Mouse (Mus musculus) ovary, postnatal 14 days (tissue): ENCODE measurements around the gene Phf1.
A peak's percentile ranks its signal among the peaks of the same experiment; 100 is the strongest.

Experiments used
- DNase-seq: peaks from one replicate; pipeline ENCODE4 v3.0.0; 2022; ENCODE audit warnings: low spot score

Gene Phf1

DNA sequence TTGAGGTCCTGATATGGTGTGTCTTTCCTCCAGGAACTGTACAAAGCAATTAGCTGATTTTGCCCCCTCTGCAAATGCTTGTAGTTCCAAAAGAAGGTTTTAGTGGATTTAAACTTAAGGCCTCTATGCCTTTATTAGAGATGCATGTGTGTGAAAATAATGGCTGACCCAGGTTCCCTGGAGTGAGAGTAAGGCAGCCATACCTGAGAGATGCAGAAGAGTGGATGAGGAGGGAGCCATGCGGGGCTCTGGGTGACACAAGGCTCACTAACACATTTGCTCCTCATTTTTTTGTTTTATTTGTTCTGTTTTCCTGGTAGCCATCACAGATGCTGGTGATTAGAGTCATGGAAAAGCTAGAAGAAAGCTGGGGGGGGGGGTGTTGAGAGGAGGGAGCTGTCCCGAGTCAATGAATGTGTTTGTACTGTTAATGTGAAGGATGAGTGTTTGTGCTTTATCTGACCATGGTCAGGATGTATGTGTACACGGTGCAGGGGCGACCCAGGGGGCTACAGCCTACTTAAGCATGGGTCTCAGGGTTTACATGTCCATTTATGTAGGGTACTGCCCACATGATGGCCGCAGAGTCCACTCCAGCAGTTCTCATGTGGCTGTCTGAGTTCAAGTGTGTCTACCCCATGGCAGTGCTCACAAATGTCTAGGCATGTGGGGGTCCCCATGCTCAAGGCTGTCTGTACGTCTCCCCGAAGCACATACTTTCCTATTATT lies 17.9 kb downstream of the Phf1 start:
- DNase-seq, result no peak

DNA sequence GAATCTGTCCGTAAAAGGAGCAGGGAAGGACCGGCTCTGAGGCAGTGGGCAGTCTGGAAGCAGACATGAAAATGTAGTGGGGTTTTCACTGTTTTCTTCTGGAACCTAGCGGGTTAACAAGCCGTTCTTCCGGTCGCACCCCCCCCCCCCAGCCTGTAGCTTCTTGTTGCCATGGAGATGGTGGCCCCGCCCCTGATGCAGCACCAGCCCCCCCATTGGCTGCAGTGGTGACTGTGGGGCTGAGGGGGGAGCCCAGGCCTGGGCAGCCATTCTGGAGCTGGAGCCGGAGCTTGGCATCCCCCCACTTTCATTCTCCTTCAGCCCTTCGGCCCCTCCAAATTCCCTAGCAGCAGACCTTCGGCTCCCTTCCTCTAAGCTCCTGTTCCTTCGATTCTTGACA lies 18.6 kb downstream of the Phf1 start:
- DNase-seq, result peak; percentile 58

DNA sequence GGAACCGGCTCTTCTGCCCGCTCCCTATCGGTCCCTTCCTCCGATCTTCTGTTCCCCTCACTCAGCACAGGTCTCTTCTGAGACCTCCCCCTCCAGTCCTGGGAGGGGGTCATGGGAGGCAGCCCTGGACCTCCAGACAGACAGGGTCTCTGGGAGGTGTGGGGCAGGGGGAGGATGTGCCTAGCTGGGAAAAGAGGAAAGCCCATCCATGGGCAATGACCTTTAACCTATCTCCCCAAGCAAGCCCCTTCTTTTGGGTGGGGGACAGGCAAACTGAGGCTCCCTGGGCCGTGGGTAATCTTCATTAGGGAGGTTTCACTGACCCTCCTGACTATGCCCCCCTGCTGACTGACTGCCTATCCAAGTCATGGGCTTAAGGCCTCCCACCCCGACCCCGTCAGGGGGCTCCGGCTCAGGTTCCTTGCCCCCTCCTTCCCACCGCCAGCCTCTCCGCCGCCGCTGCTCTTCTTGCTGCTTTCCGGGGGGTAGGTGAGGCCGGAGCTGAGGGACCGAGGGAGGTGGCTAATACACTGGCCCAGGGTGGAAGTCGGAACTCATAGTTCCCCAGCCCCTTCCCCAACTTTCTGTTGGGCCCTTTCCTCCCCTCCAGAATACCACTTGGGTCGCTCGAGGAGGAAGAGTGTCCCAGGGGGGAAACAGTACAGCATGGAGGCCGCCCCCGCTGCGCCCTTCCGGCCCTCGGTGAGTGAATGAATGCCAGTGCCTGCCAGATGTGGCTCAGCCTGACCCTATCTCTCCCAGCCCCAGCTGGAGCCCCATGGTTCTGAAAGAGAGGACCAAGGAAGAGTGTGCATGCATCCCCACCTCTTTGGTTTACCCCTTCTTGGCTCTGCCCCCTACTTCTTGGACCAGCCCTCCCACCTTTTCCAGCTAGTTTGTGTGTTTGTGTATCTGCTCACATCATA lies 19.4 kb downstream of the Phf1 start:
- no peak for DNase-seq

DNA sequence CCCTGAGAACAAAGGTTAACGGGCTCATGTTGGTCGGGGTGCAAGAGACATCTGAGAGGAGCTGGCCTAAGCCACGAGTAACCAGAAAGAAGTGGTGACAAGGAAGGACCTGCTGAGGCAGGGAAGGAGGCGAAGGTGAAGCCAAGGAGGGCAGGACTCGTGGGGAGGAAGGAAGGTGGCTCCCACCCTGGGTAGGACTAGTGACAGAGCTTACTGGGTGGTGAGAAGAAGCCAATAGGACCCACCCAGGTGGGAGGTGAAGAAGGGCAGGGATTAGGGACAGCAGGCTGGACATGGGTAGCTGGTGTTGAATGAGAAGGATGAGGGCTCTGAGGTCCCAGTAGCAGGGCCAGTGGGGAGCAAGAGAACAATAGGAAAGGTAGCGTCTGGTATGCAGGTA lies 20.3 kb downstream of the Phf1 start:
- no peak for DNase-seq

DNA sequence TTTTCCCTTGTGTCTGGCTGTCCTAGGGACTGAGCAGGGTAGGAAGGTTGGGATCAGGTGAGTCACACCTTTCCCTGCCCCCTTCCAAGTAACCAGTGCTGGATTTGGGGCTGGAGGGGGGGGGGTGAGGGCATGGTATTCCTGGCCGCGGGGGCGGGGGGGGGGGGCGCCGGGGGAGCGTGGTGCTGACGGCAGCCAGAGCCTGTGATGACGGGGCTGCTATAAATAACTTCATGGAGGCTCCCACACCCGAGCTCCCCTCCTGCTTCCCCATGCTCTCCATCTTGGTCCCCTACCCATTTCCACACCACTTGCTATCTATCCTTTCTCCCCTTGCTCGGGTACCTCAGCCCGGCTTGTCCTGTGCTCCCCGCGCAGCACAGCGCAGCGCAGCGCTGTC lies 20.9 kb downstream of the Phf1 start:
- no peak for DNase-seq

DNA sequence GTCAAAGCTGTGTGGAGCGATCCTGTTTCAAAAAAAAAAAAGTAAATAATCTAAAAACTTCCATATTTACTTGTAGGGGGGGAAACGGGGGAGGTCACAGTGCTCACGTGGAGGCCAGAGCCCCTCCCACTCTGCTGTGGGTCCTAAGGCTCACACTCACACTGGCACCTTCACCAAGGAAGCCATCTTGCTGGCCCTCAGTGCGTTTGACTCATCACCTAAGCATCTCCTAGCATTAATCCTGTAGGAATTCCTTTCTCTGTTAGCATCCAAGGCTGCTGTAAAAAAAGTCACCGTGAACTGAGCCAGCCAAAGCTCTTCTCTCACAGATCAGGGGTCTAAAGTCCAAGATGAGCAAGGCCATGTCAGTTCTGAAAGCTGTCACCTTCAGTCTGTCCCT lies 23.5 kb downstream of the Phf1 start:
- no peak for DNase-seq

DNA sequence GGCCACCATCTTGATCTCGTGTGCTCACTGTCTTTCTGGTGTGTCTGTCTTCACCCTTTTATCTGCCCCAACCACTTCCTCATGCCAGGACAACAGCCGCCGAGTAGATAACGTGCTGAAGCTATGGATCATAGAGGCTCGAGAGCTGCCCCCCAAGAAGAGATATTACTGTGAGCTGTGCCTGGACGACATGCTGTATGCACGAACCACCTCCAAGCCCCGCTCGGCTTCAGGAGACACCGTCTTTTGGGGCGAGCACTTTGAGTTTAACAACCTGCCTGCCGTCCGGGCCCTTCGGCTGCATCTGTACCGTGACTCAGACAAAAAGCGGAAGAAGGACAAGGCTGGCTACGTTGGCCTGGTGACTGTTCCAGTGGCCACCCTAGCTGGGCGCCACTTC lies 24.0 kb downstream of the Phf1 start:
- no peak for DNase-seq

DNA sequence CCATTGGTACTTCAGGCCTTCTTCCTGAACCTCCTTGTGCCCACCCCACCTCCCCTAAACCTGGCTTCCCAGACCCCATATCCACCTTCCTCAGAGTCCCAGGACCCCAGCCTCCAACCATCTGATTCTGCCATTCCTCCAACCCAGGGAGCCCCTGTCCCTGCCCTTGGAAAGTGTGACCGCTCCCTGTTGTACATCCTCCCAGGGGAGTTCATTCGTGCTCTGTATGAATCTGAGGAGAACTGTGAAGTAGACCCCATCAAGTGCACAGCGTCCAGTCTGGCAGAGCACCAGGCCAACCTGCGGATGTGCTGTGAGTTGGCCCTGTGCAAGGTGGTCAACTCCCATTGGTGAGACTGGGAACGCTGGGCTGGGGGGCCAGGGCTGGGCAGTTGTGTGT lies 25.0 kb downstream of the Phf1 start:
- DNase-seq, result no peak

DNA sequence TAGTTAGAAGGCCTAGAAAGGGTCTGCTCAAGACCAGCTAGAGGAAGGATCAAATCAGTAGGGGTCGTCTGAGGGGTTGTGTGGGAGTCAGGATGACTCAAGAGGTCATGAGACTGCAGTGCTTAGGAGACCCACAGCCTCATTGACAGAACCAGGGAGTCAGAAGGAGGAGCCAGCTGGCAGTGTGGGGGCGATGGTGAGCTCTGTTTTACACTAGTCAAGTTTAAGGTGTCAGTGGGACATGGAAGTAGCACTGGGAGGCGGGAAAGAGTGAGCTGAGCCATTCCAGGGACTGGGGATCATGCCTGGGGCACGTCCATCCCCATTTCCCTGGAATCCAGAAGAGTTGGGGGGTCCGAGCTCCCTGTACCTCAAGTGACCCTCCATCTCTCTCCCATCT lies 26.0 kb downstream of the Phf1 start:
- no peak for DNase-seq

DNA sequence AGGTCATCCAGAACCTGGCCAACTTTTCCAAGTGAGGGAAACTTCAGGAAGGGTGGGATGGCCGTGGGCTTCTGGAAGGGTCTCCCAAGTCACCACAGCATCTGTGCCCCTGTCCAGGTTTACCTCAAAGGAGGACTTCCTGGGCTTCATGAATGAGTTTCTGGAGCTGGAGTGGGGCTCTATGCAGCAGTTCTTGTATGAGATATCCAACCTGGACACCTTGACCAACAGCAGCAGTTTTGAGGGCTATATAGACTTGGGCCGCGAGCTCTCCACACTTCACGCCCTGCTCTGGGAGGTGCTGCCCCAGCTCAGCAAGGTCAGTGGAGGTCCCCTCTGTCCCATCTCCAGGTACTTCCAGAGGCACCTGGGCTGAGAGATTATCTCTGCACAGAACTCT lies 27.0 kb downstream of the Phf1 start:
- DNase-seq, result no peak

DNA sequence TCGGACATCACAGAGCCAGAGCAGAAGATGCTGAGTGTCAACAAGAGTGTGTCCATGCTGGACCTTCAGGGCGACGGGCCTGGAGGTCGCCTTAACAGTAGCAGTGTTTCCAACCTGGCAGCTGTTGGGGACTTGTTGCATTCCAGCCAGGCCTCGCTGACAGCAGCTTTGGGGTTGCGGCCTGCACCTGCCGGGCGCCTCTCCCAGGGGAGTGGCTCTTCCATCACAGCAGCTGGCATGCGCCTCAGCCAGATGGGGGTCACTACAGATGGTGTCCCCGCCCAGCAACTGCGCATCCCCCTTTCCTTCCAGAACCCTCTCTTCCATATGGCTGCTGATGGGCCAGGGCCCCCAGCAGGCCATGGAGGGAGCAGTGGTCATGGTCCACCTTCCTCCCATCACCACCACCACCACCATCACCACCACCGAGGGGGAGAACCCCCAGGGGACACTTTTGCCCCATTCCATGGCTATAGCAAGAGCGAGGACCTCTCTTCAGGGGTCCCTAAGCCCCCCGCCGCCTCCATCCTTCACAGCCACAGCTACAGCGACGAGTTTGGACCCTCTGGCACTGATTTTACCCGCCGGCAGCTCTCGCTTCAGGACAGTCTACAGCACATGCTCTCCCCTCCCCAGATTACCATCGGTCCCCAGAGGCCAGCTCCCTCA lies 28.9 kb downstream of the Phf1 start:
- no peak for DNase-seq

DNA sequence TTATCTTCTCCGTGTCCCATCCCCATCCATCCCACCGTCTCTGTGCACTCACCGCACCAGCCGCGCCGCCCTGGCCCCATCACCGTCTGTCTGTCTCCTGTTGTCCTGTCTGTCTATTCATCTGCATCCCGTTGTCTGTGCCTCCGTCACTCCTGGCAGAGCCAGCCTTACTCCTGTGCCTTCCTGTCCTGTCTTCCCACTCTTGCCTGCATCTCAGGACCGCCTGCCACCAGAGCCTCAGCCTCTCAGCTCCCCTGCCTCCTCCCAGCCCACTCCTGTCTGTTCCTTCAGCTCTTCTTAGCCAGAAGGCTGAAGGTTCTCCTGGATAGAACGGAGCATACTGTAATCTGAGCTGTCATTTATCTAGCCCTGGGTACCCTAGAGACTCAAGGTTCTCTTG lies 34.1 kb downstream of the Phf1 start:
- no peak for DNase-seq

DNA sequence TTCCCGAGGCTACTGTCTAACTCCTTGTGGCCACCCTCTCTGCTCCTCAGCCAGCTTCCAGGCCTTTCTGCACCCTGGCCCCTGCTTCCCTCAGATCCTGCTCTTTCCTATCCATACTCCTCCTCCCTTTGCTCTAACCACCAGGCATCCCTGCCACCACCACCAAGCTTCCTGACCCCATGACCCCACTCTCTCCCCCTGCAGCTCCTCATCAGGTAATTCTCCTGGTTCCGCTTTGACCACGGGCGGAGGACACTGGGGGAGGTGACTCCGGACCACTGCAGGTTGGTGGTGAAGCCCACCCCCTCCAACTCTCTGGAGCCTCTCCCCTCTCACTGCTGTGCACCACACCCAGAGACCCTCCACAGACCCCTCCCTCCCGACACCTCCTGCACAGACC lies 34.6 kb downstream of the Phf1 start:
- DNase-seq, result no peak

DNA sequence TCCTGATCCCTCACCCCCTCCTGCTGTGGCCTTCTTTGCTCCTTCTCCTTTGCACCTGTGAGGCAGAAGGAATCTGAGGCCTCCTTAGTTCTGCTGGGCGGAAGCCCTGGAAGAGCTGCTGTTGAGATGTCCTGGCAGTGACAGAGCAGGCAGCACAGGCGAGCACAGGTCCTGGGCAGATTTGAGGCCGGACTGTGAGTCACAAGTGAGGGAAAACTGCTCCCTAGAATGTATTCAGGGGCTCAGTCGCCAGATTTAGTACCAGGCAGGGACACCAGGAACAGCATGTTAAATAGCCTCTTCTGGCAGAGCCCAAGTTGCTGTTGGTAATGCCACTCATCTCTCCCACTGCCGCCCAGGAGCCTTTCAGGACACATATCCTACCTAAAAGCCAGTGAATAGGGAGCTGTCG lies 35.4 kb downstream of the Phf1 start:
- no peak for DNase-seq

DNA sequence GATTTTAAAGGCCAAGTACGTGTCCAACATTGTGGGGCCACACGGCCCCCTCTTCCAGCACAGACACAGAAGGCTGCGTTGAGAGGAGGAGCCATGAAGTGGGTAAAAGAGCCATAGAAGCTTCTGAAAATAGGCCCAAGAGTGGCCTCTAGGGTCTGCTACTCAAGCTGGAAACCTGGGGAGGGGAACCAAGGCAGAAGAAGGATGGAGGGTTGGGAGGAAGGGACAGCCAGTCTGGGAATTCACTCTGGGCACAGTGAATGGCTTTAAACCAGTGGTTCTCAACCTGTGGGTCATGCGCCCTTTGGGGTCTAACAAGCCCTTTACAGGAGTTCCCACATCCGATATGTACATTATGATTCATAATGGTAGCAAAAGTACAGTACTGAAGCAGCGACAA lies 36.4 kb downstream of the Phf1 start:
- DNase-seq, result no peak

DNA sequence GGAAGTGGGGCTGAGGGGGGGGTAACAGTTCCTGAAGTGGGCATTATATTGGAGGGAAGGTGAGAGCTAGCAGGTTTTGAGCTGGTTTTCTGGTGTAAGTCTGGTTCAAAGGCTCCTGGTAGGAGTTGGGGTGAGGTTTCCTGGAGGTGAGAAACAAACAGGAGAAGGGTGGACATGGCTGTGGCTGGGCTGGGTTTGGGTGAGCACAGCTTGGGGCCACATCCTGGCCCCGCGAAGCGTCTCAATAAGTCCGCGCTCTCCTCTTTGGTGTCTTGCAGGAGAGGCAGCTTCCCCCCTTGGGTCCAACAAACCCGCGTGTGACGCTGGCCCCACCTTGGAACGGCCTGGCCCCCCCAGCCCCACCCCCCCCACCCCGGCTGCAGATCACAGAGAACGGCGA lies 37.4 kb downstream of the Phf1 start:
- no peak for DNase-seq

DNA sequence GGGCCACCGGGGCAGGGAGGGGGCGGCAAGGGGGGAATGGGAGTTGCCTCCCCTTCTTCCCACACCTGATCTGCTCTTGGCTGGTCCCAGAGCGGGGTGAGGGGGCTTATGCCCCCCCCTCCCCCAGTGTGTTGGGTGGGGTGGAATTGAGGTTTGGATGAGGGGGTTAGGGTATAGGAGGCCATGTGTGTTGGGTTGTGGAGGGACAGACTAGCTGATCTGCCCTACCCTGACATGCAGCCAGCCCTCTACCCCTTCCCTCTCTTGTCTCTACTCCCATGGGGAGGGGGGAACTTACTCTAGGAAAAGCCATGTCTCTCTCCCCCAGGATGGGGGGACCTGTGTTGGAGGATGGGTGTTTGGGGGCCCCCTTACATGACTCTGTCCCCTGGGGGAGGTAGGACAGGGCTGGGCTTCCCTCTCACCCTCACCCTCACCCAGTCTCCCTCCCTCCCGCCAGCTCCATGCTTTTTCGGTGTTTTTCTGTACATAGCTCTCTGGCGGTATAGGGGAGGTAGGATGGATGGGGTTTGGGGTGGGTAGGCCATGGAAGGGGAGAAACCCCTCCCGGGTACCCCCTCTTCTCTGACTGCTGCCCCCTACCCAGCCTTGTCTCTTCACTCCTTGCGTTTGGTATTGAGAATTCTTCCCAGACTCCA lies 38.5 kb downstream of the Phf1 start:
- DNase-seq, result no peak

DNA sequence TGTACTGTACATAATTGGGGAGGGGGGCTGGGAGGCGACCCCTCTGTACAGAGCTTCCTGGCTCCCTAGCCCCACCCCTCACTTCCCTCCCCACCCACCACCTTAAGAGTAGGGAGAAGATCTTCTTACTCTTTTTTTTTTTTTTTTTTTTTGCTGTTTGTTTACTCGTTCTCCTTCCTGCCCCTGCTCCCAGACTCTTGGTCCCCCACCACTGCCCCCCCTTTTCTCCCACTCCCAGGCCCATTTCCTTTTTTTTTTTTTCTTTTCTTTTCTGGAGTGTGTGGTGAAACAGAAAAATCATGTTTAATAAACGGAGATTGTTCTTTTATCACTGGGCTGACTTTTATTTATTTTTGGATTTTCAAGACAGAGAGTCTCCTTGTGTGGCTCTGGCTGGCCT lies 39.3 kb downstream of the Phf1 start:
- DNase-seq, result no peak

DNA sequence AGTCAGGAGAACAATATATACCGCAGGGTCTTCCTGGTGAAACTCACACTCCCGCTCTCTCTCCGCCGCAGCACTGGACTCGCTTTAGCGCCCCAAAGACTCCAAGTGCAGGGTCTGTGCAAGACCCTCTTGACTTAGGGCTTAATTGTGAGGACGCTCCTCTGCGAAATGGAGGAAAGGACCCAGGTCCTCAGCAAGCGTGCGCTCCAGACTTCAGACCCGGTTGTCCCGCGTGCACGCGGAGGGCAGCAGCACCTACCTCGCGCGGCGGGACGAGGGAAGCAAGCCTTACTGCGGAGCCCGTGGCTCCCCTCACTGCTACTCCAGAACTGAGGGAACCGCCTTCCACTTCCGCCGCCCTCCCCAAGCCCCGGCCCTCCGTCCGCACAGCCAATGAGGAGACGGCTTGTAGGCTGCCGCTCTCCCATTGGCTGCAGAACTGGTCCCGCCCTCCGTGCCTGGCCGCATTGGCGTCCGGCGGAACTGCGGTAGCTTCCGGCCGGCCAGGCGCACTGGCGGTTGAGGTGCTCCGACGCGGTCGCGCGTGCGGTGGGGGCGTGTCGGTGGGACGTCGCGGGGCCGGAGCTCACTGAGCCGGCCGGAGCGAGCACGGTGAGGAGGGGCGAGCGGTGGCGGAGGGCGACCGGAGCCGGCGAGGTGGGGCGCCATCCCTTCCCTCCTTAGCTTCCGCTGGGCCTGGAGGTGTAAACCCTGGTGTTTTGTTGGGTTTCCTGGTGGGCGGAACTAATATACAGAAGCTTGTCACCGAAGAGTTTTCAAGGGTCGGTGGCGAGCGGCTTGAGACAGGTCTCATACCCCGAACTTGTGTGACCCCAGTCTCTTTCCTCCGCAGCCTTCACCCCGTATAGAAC lies 40.1 kb downstream of the Phf1 start, which contains the start of gene Zbtb9:
Gene Zbtb9, plus strand, starts transcription at position 465 of the 872 bp plus-strand sequence.
- DNase-seq, result peak; percentile 94

DNA sequence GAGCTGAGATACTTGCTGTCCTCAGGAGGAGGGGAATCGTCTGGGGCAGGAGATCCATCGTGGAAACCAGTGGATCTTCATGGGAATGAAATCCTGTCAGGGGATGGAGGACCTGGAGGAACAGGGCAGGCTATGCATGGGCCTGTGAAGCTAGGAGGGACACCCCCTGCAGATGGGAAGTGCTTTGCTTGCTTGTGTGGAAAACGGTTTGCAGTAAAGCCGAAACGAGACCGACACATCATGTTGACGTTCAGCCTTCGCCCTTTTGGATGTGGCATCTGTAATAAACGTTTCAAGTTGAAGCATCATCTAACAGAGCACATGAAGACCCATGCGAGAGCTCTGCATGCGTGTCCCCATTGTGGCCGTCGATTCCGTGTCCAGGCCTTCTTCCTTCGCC lies 41.7 kb downstream of the Phf1 start:
- no peak for DNase-seq

DNA sequence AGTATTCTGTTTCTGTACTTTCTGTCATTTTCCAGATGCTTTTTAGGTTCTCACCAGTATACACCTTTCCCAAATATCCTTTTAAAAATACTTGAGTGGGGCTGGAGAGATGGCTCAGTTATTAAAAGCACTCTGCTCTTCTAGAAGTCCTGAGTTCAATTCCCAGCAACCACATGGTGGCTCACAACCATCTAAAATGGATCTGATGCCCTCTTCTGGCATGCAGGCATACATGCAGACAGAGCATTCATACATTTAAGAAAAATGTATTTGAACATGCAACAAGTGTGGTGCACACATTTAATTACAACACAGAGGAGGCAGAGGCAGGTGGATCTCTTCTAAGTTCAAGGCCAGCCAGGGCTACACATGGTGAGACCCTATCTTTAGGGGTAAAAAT lies 42.6 kb downstream of the Phf1 start:
- no peak for DNase-seq
